Mouse (Mus musculus): ENCODE results near the gene Srd5a3. TPM values are rescaled to one million over a fixed set of nuclear protein-coding genes. Genes with fewer than 3 reads are reported as not detected.
"Not testable (repeated sequence)": the region's sequence is repeated elsewhere in the genome, so short reads cannot be mapped to it uniquely, and the experiment has no call there.

Gene Srd5a3
- 1 to 10 TPM; 8.2 TPM for total RNA-seq (2021)
- long read RNA-seq, experiment 1, partial matches to known transcripts = 1 of 4 reads
- long read RNA-seq, experiment 1, other reads (novel, unspliced or antisense) = 0 of 4 reads
- long read RNA-seq, experiment 2, partial matches to known transcripts = 0 of 2 reads
- long read RNA-seq, experiment 2, other reads (novel, unspliced or antisense) = 0 of 2 reads

- peak; percentile 97 to 98 for DNase-seq
Measured at GRCm38 (mm10) chr5:76139808-76140729, at the start of gene Srd5a3. Srd5a3 (plus strand) TSS chr5:76140271.

- not testable (repeated sequence) for DNase-seq
Measured at GRCm38 (mm10) chr5:76103809-76104208, 36.3 kb upstream of the Srd5a3 start.

- DNase-seq = no peak
Measured at GRCm38 (mm10) chr5:76107306-76107705, 32.8 kb upstream of the Srd5a3 start.

GRCm38 (mm10) chr5:76108496-76108895 lies 31.6 kb upstream of the Srd5a3 start:
- DNase-seq = no peak

GRCm38 (mm10) chr5:76111173-76111572 lies 28.9 kb upstream of the Srd5a3 start:
- DNase-seq = peak; percentile 18 to 45

- DNase-seq = peak in 1 of 2 experiments; percentile 49
Measured at GRCm38 (mm10) chr5:76112016-76112415, 28.1 kb upstream of the Srd5a3 start.

GRCm38 (mm10) chr5:76115436-76116041 lies 24.5 kb upstream of the Srd5a3 start:
- peak; percentile 49 to 53 for DNase-seq

- peak; percentile 63 to 95 for DNase-seq
Measured at GRCm38 (mm10) chr5:76118441-76118840, 21.6 kb upstream of the Srd5a3 start.

GRCm38 (mm10) chr5:76120634-76121033 lies 19.4 kb upstream of the Srd5a3 start:
- no peak for DNase-seq

GRCm38 (mm10) chr5:76127584-76128316 lies 12.3 kb upstream of the Srd5a3 start:
- DNase-seq = peak in 1 of 2 experiments; percentile 48

- no peak for DNase-seq
Measured at GRCm38 (mm10) chr5:76130292-76130691, 9.8 kb upstream of the Srd5a3 start.

- DNase-seq = no peak
Measured at GRCm38 (mm10) chr5:76131990-76132389, 8.1 kb upstream of the Srd5a3 start.

- peak; percentile 59 to 71 for DNase-seq
Measured at GRCm38 (mm10) chr5:76135644-76136043, 4.4 kb upstream of the Srd5a3 start.

GRCm38 (mm10) chr5:76136271-76136670 lies 3.8 kb upstream of the Srd5a3 start:
- no peak for DNase-seq

GRCm38 (mm10) chr5:76137586-76137985 lies 2.5 kb upstream of the Srd5a3 start:
- DNase-seq = no peak

GRCm38 (mm10) chr5:76138071-76138470 lies 2.0 kb upstream of the Srd5a3 start:
- DNase-seq = no peak

- no peak for DNase-seq
Measured at GRCm38 (mm10) chr5:76138512-76138911, 1.6 kb upstream of the Srd5a3 start.

GRCm38 (mm10) chr5:76139171-76139671 lies 850 bp upstream of the Srd5a3 start:
- peak; percentile 55 to 56 for DNase-seq

- DNase-seq = no peak
Measured at GRCm38 (mm10) chr5:76140730-76141066, 627 bp downstream of the Srd5a3 start.

- DNase-seq = no peak
Measured at GRCm38 (mm10) chr5:76143356-76143755, 3.3 kb downstream of the Srd5a3 start.

GRCm38 (mm10) chr5:76146401-76146800 lies 6.3 kb downstream of the Srd5a3 start:
- DNase-seq = no peak

GRCm38 (mm10) chr5:76149436-76149835 lies 9.4 kb downstream of the Srd5a3 start:
- no peak for DNase-seq

Data from heart, adult 18-20 months (tissue).